Mouse (Mus musculus): ENCODE data around the gene Itpa.

The Itpa gene

GRCm38 (mm10) chr2:130655660-130656339 is 11.6 kb upstream of the Itpa start:
- DNase-seq (ENCODE audit: low spot score in 2 of 2) = no peak

- no peak for DNase-seq (ENCODE audit: low spot score in 2 of 2)
Measured at GRCm38 (mm10) chr2:130656536-130656935, 10.9 kb upstream of the Itpa start.

- no peak for DNase-seq (ENCODE audit: low spot score in 2 of 2)
Measured at GRCm38 (mm10) chr2:130657541-130657940, 9.9 kb upstream of the Itpa start.

GRCm38 (mm10) chr2:130658530-130658929 is 8.9 kb upstream of the Itpa start:
- no peak for DNase-seq (ENCODE audit: low spot score in 2 of 2)

GRCm38 (mm10) chr2:130663342-130663741 is 4.1 kb upstream of the Itpa start:
- no peak for DNase-seq (ENCODE audit: low spot score in 2 of 2)

GRCm38 (mm10) chr2:130664102-130664701 is 3.2 kb upstream of the Itpa start, which contains the start of gene Ddrgk1:
Ddrgk1 (minus strand) TSS chr2:130664659.
- DNase-seq (ENCODE audit: low spot score in 2 of 2) = peak; percentile 87 to 88

- DNase-seq (ENCODE audit: low spot score in 2 of 2) = no peak
Measured at GRCm38 (mm10) chr2:130677211-130677610, 9.8 kb downstream of the Itpa start.

GRCm38 (mm10) chr2:130679154-130679553 is 11.7 kb downstream of the Itpa start:
- DNase-seq (ENCODE audit: low spot score in 2 of 2) = no peak

GRCm38 (mm10) chr2:130679899-130680298 is 12.5 kb downstream of the Itpa start:
- no peak for DNase-seq (ENCODE audit: low spot score in 2 of 2)

GRCm38 (mm10) chr2:130681531-130681930 is 14.1 kb downstream of the Itpa start:
- DNase-seq (ENCODE audit: low spot score in 2 of 2) = no peak

GRCm38 (mm10) chr2:130685426-130685825 is 18.0 kb downstream of the Itpa start:
- DNase-seq (ENCODE audit: low spot score in 2 of 2) = no peak

- DNase-seq (ENCODE audit: low spot score in 2 of 2) = no peak
Measured at GRCm38 (mm10) chr2:130689011-130689410, 21.6 kb downstream of the Itpa start.

- no peak for DNase-seq (ENCODE audit: low spot score in 2 of 2)
Measured at GRCm38 (mm10) chr2:130693563-130693962, 26.2 kb downstream of the Itpa start.

- DNase-seq (ENCODE audit: low spot score in 2 of 2) = peak in 1 of 2 experiments; percentile 4
Measured at GRCm38 (mm10) chr2:130696700-130697152, 29.3 kb downstream of the Itpa start.

- DNase-seq (ENCODE audit: low spot score in 2 of 2) = peak in 1 of 2 experiments; percentile 57
Measured at GRCm38 (mm10) chr2:130697153-130697810, 29.9 kb downstream of the Itpa start, which contains the start of gene Slc4a11. Slc4a11 (minus strand) TSS chr2:130697519.

- DNase-seq (ENCODE audit: low spot score in 2 of 2) = no peak
Measured at GRCm38 (mm10) chr2:130697821-130698266, 30.4 kb downstream of the Itpa start.

GRCm38 (mm10) chr2:130704040-130705001 is 36.9 kb downstream of the Itpa start:
- no peak for DNase-seq (ENCODE audit: low spot score in 2 of 2)

- no peak for DNase-seq (ENCODE audit: low spot score in 2 of 2)
Measured at GRCm38 (mm10) chr2:130705178-130705577, 37.8 kb downstream of the Itpa start.

- no peak for DNase-seq (ENCODE audit: low spot score in 2 of 2)
Measured at GRCm38 (mm10) chr2:130706602-130707001, 39.2 kb downstream of the Itpa start.

GRCm38 (mm10) chr2:130707057-130707456 is 39.6 kb downstream of the Itpa start:
- DNase-seq (ENCODE audit: low spot score in 2 of 2) = no peak

- no peak for DNase-seq (ENCODE audit: low spot score in 2 of 2)
Measured at GRCm38 (mm10) chr2:130717951-130718350, 50.5 kb downstream of the Itpa start.

All from natural killer cell, adult 2 months (primary cell).